Mouse (Mus musculus): ENCODE measurements around the gene Prr36. TPM values are rescaled to one million over a fixed set of nuclear protein-coding genes. Genes with fewer than 3 reads are reported as not detected.

Prr36 gene
- polyA plus RNA-seq, 2 experiments, result 0.17 to 0.22 TPM

GRCm38 (mm10) chr8:4239193-4239890 is 22.1 kb upstream of the Prr36 start:
- 7% methylated on average over 19 of the region's 19 CpGs for WGBS (ENCODE audit: insufficient replicate concordance)
- Histone ChIP-seq H3K4me2 (ENCODE audit: low read depth) (peak overlapping the region; percentile 83), H3K4me3 (ENCODE audit: insufficient read depth in 1 of 2, low read depth in 2 of 2, low read length in 2 of 2) (peak overlapping the region; percentile 77 to 81), H3K9ac (replicated peaks) (peak overlapping the region; percentile 76), H3K36me3 (replicated peaks; ENCODE audit: control insufficient read depth, insufficient read depth, low read depth) (peaks cover 7% of the 10 kb centered on the region), H3K4me1 (replicated peaks; ENCODE audit: control insufficient read depth in 2 of 2, insufficient read depth in 2 of 2, low read length in 1 of 2) (peaks cover 11 to 21% of the 10 kb centered on the region in 2 experiments), H3K27ac (peak overlapping the region; percentile 87), H3K9me3 (ENCODE audit: control insufficient read depth, low read length) (no peaks in the 10 kb centered on the region), H3K27me3 (ENCODE audit: control insufficient read depth, insufficient read depth, low read length) (no peaks in the 10 kb centered on the region)
- TF ChIP-seq CTCF (IDR thresholded peaks at IDR 0.05; ENCODE audit: low read depth), result no peak
- ATAC-seq (ENCODE audit: insufficient read depth), result peak; percentile 32
- no peak for DNase-seq (ENCODE audit: low read depth in 3 of 3, low spot score in 3 of 3)

GRCm38 (mm10) chr8:4238434-4239192 is 21.4 kb upstream of the Prr36 start, which contains the start of the genes Map2k7 and Gm49320:
Map2k7 (plus strand) TSS chr8:4238740.
Gm49320 (plus strand) TSS chr8:4238865.
- Histone ChIP-seq H3K4me2 (ENCODE audit: low read depth) (peak within 1 kb of the TSS; percentile 83), H3K4me3 (ENCODE audit: insufficient read depth in 1 of 2, low read depth in 2 of 2, low read length in 2 of 2) (peak within 1 kb of the TSS; percentile 77 to 81), H3K27ac (peak within 1 kb of the TSS; percentile 87), H3K36me3 (replicated peaks; ENCODE audit: control insufficient read depth, insufficient read depth, low read depth) (peaks cover 3% of the 10 kb centered on the region), H3K4me1 (replicated peaks; ENCODE audit: control insufficient read depth in 2 of 2, insufficient read depth in 2 of 2, low read length in 1 of 2) (peaks cover 11 to 21% of the 10 kb centered on the region in 2 experiments), H3K9ac (replicated peaks) (peak within 1 kb of the TSS; percentile 76), H3K27me3 (ENCODE audit: control insufficient read depth, insufficient read depth, low read length) (no peaks in the 10 kb centered on the region), H3K9me3 (ENCODE audit: control insufficient read depth, low read length) (no peaks in the 10 kb centered on the region)
- DNase-seq (ENCODE audit: low read depth in 3 of 3, low spot score in 3 of 3), result peak; percentile 95 to 96 (median 96)
- ATAC-seq (ENCODE audit: insufficient read depth), result peak; percentile 93
- no peak for TF ChIP-seq EP300 (IDR thresholded peaks at IDR 0.05; ENCODE audit: low read depth)
- peak; percentile 71 for TF ChIP-seq CTCF (IDR thresholded peaks at IDR 0.05; ENCODE audit: low read depth)
- under 1% methylated on average over 64 of the region's 71 CpGs for WGBS (ENCODE audit: insufficient replicate concordance)

DNA sequence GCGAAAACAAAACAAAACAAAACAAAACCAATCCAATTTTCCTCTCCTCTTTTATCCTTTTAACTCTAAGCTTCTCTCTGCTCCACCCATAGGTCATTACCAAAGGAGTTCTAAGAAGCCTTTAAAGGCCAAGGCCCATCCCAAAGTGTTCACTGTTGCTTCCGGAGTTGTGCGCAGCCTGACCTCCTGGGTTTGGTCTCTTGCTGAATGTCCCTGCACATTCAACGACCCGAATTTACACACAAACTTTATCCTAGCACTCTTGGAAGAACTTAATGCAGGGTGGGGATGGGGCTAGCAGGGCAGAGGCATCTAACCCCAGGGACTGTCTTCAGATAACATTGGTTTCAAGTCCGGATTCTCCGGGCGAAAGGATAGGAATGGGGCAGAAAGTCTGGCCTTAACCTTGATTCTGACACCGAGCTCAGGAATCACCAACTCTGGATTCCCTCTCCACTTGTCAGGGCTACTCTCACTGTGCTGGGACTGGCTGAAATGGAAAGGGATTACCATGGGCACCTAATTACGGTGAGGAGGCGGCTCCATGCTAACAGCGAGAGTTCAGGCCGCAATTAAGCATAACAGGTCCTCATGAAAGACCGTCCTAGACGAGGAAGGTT is 20.7 kb upstream of the Prr36 start:
- ATAC-seq (ENCODE audit: insufficient read depth), result no peak
- H3K9ac ChIP-seq (replicated peaks), result peak overlapping the region; percentile 76
- DNase-seq (ENCODE audit: low read depth in 3 of 3, low spot score in 3 of 3), result no peak
- H3K27ac ChIP-seq, result peak overlapping the region; percentile 85
- 17% methylated on average over 15 of the region's 15 CpGs for WGBS (ENCODE audit: insufficient replicate concordance)
- H3K9me3 ChIP-seq (ENCODE audit: control insufficient read depth, low read length), result no peaks in the 10 kb centered on the region
- peaks cover 3% of the 10 kb centered on the region for H3K36me3 ChIP-seq (replicated peaks; ENCODE audit: control insufficient read depth, insufficient read depth, low read depth)
- H3K4me3 ChIP-seq (ENCODE audit: insufficient read depth in 1 of 2, low read depth in 2 of 2, low read length in 2 of 2), result peak overlapping the region; percentile 77 to 81
- TF ChIP-seq CTCF (IDR thresholded peaks at IDR 0.05; ENCODE audit: low read depth), result no peak
- no peak for TF ChIP-seq EP300 (IDR thresholded peaks at IDR 0.05; ENCODE audit: low read depth)
- peak overlapping the region; percentile 83 for H3K4me2 ChIP-seq (ENCODE audit: low read depth)
- peaks cover 11 to 21% of the 10 kb centered on the region in 2 experiments for H3K4me1 ChIP-seq (replicated peaks; ENCODE audit: control insufficient read depth in 2 of 2, insufficient read depth in 2 of 2, low read length in 1 of 2)
- H3K27me3 ChIP-seq (ENCODE audit: control insufficient read depth, insufficient read depth, low read length), result no peaks in the 10 kb centered on the region

DNA sequence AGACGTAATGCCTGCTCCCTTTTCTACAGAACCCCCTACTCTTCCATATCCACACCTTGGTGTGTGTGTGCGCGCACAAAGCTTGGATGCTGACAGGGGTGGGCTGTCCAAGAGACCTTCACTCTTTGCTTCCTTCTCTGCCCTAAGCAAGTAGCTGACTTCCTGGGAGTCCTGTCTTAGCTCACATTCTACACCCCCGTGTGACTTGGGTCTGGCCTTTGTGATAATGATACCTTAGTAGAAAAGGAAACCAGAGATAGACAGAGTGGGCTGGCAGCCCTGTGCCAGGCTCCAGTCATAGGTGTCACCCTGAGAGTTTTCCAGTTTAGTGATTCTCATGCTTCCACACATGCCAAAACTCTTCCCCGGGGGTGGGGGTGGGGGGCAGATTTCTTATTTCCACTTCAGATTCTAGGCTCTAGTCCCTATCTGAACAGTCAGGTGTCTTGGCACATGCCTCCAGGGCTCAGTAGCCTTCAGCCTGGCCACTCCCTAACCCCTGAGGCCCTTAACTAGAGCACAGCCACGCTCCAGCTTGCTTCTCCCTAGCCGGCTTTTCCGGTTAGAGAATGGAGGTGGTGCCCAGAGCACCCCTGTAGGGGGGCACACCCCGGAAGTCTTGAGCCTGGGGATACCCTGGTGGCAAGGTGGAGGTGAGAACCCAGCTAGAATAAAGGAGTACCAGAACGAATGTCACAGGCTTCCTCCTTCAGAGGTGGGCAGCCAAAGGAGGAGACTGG is 13.5 kb upstream of the Prr36 start:
- no peak overlapping the region for H3K4me3 ChIP-seq (ENCODE audit: insufficient read depth in 1 of 2, low read depth in 2 of 2, low read length in 2 of 2)
- no peak overlapping the region for H3K4me2 ChIP-seq (ENCODE audit: low read depth)
- no peaks in the 10 kb centered on the region for H3K9me3 ChIP-seq (ENCODE audit: control insufficient read depth, low read length)
- WGBS (ENCODE audit: insufficient replicate concordance), result 38% methylated on average over 10 of the region's 10 CpGs
- DNase-seq (ENCODE audit: low read depth in 3 of 3, low spot score in 3 of 3) (no peak), ATAC-seq (ENCODE audit: insufficient read depth) (peak; percentile 29; the same call in 1 of the 2 replicates)
- H3K4me1 ChIP-seq (replicated peaks; ENCODE audit: control insufficient read depth in 2 of 2, insufficient read depth in 2 of 2, low read length in 1 of 2), result peaks cover 0 to 3% of the 10 kb centered on the region in 2 experiments; a peak in 2 of 4 replicates
- H3K36me3 ChIP-seq (replicated peaks; ENCODE audit: control insufficient read depth, insufficient read depth, low read depth), result no peaks in the 10 kb centered on the region
- no peak overlapping the region; the same call in 1 of the 2 replicates for H3K9ac ChIP-seq (replicated peaks)
- no peak for TF ChIP-seq CTCF (IDR thresholded peaks at IDR 0.05; ENCODE audit: low read depth)
- no peak for TF ChIP-seq EP300 (IDR thresholded peaks at IDR 0.05; ENCODE audit: low read depth)
- peaks cover 15% of the 10 kb centered on the region for H3K27me3 ChIP-seq (ENCODE audit: control insufficient read depth, insufficient read depth, low read length)
- no peak overlapping the region for H3K27ac ChIP-seq

All from liver, embryonic 14.5 days (tissue).